Mouse (Mus musculus): ENCODE results near the gene Unc5a.

DNA sequence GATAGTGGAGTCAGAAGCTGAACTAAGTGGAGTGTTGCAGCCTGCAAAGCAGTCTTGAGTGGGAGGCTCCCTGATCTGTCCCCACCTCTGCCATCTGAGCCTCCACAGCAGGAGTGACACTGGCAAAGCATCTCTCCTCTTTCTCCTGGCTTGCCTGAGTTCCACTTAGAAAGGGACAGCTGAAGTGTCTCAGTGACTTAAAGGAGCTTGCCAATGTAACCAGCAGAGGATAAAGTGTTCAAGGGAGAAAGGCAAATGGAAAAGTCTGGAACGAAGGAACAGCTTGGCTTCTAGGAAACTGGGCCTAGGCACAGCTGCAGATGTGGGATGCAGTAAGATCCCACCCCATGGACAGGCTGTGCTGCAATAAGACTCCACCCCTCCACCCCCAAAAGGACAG, 2.8 kb upstream of the Unc5a start:
- TF ChIP-seq CTCF (IDR thresholded peaks at IDR 0.05; ENCODE audit: control insufficient read depth, insufficient read depth, insufficient read length) (no peak), MYOG (IDR thresholded peaks at IDR 0.05; ENCODE audit: control insufficient read depth, extremely low read depth, insufficient read length) (no peak), USF1 (IDR thresholded peaks at IDR 0.05; ENCODE audit: low read depth) (no peak), MYOD1 (IDR thresholded peaks at IDR 0.05; ENCODE audit: control insufficient read depth, insufficient read length, low read depth) (no peak), MAX (IDR thresholded peaks at IDR 0.05) (no peak)

Measured in C2C12 (cell line).